Mouse (Mus musculus) embryonic stem cell, embryonic (primary cell): ENCODE data around the gene Hsd3b5.
"Not testable (repeated sequence)": the region's sequence is repeated elsewhere in the genome, so short reads cannot be mapped to it uniquely, and the experiment has no call there.

Source experiments
- CTCF ChIA-PET, 4 experiments: fragments of 300-600 bp in 2 of 4; fragments of 350-600 bp in 2 of 4; sonication (Branson Sonifier 250); formaldehyde crosslinking; loops; one replicate each; lab custom pipeline; 2022; ENCODE audit warnings: inconsistent platforms in 2 of 4; lab: Charles Lee
- POLR2A ChIA-PET, 4 experiments: fragments of 300-600 bp in 2 of 4; fragments of 350-600 bp in 2 of 4; sonication (Branson Sonifier 250); formaldehyde crosslinking; loops; one replicate each; lab custom pipeline; 2022; ENCODE audit warnings: antibody characterized with exemption in 4 of 4, inconsistent platforms in 1 of 4; lab: Charles Lee

Gene Hsd3b5

DNA sequence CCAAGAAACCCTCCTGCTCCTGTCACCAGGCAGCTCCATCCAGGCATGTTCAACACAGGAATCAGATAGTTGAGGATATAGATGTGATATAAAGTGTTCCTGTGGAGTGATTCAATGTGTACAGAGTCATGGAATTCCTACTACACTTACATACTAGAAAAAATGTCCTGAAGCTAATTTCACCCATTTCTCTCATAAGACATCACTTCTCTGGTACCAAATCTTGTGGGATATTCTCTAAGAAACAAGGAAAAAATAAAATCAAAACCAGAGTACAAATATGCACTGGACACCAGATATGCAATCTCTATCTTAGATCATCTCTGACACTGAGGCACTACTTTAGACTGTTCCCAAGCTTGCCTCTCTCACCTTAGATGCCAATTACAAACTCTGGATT, at the start of gene Hsd3b5:
TSS of gene Hsd3b5 (minus strand) at position 101 of the 400 bp plus-strand sequence.
- POLR2A ChIA-PET = no interaction called here

DNA sequence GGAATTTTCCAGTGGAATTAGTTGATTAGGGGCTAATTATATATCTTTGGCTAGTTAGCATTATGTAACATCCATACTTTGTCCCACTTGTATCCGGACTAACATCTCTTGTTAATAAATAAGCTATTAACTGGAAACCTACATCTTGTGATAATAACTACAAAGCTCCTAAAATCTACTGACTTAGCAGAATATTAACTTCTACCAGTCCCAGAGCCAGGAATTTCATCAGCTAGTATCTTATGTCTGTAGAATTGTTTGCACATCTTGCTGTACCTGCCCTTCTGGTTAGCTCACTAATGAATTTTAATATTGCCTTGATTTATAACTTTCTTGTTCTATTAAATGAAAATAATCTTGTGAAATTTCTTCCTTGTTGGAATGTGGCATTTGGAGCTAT, 5.1 kb upstream of the Hsd3b5 start:
- POLR2A ChIA-PET = no interaction called here

More for the DNA sequence above, at the start of gene Hsd3b5:
- CTCF ChIA-PET = interaction anchor here in 1 of 4 experiments (0.7 to 0.8 kb wide), 2 partner anchors 445 to 651 kb away, joined by 5 read pairs; no protein-coding TSS in a partner anchor

DNA sequence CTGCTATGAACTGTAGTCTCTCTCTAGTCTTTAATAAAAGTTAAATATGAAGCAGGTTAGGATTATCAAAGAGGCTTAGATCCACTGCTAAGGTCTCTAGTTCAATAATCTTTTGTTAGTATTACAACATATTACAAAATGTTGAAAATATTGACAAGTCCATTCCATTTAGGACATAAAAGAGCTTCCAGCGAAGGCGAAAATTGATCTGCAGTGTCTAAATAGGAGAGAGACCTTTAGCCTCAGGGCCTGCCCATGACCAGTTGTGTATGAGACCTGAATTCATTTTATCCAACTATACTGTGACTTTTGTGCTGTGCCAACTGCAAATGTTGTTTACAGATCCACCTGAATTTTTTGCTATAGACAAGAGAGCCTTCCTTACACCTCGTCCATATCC, 419 bp downstream of the Hsd3b5 start:
- ChIA-PET POLR2A (no interaction called here), CTCF (no interaction called here)

More for the DNA sequence above, 5.1 kb upstream of the Hsd3b5 start:
- CTCF ChIA-PET = no interaction called here

GRCm38 (mm10) chr3:98616786-98617185, 13.3 kb downstream of the Hsd3b5 start:
- CTCF ChIA-PET = interaction anchor here in 1 of 4 experiments (0.5 kb wide), 1 partner anchor 172 kb away, joined by 5 read pairs; no protein-coding TSS in a partner anchor
- POLR2A ChIA-PET = not testable (repeated sequence)

DNA sequence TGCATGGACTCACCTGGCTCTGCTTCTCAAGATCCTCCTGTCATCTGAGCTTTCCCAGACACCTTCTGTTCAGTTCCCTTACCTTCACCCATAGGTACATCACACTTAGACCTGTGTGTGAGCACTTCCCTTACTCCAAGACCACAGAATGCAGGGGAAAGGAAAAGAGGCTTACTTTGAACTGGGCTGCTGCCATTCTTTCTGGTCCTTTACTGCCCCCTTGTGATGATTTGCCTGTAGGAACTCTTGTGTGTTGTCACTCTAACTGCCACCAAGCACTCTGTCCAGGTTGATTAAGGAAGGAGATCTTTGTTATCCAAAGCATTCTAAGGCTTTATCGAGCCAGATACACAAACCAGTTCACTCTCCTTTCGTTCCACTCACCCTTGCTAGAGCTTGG, 13.8 kb downstream of the Hsd3b5 start:
- CTCF ChIA-PET, POLR2A ChIA-PET: not testable (repeated sequence)

- CTCF ChIA-PET, POLR2A ChIA-PET: not testable (repeated sequence)
Observed at GRCm38 (mm10) chr3:98614406-98614927, 15.6 kb downstream of the Hsd3b5 start.

DNA sequence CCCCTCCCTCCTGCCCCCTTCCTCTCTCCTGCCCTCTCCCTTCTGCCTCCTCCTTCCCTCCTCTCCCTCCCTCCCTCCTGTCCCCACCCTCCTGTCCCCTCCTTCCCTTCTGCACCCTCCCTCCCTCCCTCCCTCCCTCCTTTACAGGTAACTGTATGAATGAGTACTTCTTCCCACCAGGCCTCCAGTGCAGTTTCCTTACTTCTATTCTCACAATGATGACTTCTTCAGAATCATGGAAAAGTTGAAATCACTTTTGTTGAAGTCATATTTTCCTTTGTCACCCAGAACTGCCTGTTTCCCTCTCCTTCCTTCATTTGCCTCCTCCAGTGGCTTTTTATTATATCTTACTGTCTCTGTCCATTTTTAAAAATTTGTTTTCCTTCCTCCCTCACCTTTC, 16.1 kb downstream of the Hsd3b5 start:
- ChIA-PET POLR2A (no interaction called here), CTCF (no interaction called here)

DNA sequence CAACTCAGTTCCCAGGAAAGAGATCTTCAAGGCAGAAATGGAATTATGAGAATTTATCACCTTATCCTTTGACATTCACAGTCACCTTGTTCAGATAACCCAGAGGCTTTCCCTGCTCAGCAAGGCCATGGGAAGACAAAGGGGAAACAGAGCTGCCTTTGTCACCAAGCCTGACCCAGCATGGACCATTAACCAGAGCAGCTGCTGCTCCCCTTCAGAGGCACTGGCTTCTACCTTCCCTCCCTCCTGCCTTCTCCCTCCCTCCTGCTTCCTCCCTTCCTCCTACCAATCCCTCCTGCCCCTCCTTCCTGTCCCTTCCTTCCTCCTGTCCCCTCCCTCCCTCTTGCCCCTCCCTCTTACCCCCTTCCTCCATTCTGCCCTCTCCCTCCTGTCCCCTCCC, 16.5 kb downstream of the Hsd3b5 start:
- POLR2A ChIA-PET, CTCF ChIA-PET: not testable (repeated sequence)

- CTCF ChIA-PET = no interaction called here
- POLR2A ChIA-PET = no interaction called here
Observed at GRCm38 (mm10) chr3:98588707-98589106, 41.3 kb downstream of the Hsd3b5 start, which contains the start of gene Gm10681. Gene Gm10681 (minus strand): TSS chr3:98588807.

GRCm38 (mm10) chr3:98587721-98588120, 42.3 kb downstream of the Hsd3b5 start:
- ChIA-PET POLR2A (interaction anchor here in 1 of 4 experiments (0.6 to 1.0 kb wide), 3 partner anchors 8 to 884 kb away, joined by 3 read pairs; no protein-coding TSS in a partner anchor), CTCF (no interaction called here)

GRCm38 (mm10) chr3:98582622-98583021, 47.4 kb downstream of the Hsd3b5 start:
- POLR2A ChIA-PET, CTCF ChIA-PET: not testable (repeated sequence)

GRCm38 (mm10) chr3:98582202-98582601, 47.9 kb downstream of the Hsd3b5 start:
- POLR2A ChIA-PET = not testable (repeated sequence)

GRCm38 (mm10) chr3:98581024-98581423, 49.0 kb downstream of the Hsd3b5 start:
- POLR2A ChIA-PET = not testable (repeated sequence)

More at GRCm38 (mm10) chr3:98582202-98582601, 47.9 kb downstream of the Hsd3b5 start:
- CTCF ChIA-PET = interaction anchor here in 1 of 4 experiments (0.6 kb wide), 1 partner anchor 310 kb away, joined by 4 read pairs; no protein-coding TSS in a partner anchor

More at GRCm38 (mm10) chr3:98581024-98581423, 49.0 kb downstream of the Hsd3b5 start:
- CTCF ChIA-PET = not testable (repeated sequence)
